Mouse (Mus musculus) spleen, postnatal 14 days (tissue): ENCODE measurements around the gene Tmbim4.

Experiments
- DNase-seq, 2 experiments: peaks; one replicate each; pipeline ENCODE4 v3.0.0; 2021 to 2022; ENCODE audit warnings: low spot score in 2 of 2

Gene Tmbim4

DNA sequence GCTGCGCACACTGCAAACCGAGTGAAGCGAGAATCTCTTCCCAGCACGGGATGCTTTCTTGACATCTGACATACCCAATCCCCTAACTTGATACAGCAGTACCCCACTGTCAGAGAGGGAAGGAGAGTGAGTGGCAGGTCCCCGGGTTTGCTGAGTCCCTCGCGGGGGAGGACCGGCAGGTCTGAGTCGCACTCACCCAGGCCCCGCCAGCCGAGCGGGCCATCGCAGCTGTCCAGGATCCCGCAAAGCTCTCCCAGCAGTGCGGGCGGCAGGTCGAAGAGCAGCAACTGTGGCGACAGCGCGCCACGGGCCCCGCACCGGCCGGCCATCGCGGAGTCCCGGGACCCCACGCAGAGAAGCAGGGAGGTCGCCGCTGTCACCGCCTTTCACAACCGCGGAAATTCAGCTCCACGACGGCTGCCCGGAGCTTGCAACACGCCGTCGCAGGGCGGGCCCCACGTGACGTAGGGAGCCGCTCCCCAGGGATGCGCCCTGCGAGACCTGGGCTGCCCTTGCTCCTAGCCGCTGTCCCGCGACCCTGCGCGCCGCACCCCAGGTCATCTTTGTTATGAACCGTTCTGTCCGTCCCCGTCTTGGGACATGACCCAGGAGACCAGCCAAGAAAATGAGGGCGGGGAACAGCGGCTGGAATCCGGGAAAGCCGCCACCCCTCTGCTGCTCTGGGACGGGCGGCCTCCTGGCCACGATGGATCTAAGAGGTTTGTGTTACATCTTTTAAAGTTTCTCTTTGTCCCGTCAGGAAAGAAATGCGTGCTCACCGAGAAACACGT is at the start of gene Tmbim4:
TSS of gene Tmbim4 (plus strand) at position 460 of the 791 bp plus-strand sequence.
- DNase-seq: peak; percentile 57 to 74

DNA sequence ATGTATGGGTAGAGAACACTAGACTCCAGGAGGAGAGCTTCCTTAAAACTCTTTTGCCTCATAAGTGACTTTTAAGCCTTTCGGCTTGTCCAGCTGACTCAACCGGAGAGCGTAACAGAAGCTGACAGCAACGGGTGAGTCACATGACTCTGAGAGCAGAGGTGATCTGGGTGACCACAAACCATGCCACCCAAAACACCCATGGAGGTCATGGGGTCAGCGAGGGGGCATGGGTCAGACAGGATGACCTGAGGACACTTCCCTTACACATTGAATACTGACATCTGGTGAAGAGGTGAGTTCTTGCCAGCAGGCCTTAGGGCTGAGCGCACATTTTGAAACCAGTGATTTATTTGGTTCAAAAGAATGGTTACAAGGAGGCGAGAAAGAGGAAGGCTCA is 49.7 kb upstream of the Tmbim4 start:
- no peak for DNase-seq

DNA sequence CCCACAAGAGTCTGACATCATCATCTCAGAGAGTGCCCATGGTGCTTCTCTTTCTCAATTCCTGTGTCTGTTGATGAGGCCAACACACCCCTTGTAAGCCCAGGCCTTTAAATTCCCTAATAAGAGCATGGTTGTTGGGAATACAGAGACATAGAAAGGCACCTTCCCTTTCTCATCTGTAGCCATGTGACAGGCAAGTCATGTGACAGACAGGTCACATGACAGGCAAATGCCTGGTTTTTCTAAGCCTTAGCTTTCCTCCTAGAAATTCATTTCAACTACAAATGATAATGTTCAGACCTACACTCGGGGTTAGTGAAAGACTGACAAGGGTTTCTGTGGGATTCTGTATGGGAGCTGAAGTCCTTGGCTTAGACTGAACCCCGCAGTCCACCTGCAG is 47.5 kb upstream of the Tmbim4 start:
- no peak for DNase-seq

DNA sequence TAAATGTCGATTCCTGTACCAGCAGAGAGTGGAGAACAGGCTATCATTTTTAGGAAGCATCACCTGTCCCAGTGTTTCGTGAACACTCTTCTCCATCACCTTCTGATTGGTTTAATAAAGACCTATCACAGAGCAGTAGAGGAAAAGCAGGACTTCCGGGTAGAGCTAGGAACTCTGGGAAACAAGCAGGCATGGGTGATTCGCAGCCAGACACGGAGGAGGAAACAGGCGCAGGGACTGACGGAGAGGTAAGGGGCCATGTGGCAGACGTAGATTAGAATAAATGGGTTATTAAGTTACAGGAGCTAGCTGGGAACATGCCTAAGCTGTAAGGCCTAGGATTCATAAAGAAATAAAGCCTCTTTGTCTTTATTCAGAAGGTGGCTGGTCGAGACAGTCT is 40.9 kb upstream of the Tmbim4 start:
- DNase-seq: no peak

DNA sequence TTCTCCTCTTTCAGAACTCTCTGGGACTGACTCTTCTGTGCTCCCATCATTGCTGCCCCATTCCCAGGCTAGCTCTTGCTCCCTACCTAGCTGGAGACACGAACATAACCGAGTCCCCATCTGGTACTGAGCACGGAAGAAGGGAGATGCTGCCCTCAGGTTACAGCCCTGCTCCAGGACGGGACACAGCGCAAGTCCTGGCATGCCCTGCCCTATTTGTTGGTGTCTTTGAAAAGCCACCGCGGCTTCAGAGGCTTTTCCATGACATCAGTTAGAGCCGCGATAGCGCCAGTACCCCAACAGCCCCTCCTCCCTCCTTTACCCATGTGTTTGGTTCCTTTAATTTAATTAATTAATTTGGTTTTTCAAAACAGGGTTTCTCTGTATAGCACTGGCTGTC is 38.5 kb upstream of the Tmbim4 start:
- no peak for DNase-seq

DNA sequence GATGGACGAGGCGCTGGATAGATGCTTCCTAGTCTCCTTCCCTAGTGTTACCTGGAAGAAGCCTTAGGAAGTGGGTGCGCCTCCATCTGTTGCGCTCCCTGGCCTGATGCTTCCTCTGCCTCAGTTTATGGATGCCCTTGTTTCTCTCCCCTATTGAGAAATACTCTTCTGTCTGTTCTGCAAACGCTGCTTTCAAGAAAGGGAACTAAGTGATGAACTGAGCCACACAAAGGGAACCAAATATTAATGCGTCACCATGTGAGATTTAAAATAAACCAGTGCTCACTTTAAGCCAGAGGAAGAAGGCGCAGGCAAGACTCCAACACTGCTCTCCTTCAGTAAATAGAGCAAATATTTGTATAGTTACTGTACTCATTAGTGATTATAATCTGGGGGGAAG is 37.9 kb upstream of the Tmbim4 start:
- no peak for DNase-seq

DNA sequence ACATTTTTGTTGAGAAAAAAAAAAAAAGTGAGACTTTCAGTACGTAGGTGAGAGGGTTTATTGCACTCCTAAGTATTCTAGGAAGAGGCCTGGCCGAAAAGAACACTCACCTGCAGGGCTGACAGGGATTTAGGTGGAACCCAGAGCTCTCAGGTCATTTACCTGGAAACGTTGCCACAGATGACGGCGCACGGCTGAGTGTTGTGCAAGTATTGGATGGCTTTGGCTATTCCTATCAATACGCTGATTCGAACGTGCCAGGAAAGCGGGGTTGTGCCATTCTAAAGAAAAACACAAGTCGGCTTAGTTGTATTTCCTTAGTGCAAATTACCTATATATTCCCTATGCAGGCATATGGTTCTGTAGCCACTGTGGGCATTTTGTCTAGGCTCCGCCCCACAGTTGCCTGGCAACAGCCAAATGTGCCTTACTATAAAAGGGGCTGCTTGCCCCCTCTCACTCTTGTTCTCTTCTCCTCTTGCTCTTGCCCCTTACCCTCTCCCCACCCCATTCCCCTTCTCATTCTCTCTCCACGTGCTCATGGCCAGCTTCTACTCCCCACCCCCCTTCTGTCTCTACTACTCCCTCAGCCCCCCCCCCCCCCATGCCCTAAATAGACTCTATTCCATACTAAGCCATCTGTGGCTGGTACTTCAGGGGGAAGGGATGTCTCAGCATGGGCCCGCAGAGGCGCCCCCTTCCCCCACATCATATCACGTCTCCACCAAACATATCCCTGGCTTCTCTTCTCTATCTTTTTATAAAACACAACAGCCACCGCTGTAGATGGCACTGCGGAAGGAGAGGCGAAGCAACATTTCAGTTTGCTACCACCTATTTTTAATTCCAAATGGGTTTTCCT is 36.2 kb upstream of the Tmbim4 start:
- no peak for DNase-seq

DNA sequence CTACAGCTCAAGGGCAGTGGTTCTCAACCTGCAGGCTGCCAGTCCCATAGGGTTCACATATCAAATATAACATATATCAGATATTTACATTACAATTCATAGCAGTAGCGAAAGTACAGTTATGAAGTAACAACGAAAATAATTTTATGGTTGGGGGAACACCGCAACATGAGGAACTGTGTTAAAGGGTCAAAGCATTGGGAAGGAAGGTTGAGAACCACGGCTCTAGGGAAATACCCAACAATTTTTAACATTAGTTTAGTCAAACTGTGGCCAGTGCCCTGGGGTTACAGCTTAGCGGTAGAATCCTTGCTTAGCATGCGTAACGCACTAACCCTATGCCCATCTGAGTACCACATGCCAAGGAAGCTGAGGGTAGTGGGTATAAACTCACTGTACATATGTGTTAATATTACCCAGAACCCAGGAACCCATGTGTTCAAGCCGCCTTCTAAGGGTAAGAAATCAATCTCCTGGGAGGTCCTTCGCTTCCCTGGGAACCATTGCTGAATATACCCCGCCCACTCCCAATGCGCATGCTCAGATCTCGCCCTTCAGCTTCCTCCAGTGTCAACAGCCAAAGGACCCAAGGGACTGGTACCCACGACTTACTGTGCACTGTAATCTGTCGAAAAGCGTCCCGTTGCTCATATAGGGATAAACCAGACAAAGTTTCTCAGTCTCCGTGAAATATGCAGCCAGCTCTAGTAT is 35.4 kb upstream of the Tmbim4 start:
- DNase-seq: no peak

DNA sequence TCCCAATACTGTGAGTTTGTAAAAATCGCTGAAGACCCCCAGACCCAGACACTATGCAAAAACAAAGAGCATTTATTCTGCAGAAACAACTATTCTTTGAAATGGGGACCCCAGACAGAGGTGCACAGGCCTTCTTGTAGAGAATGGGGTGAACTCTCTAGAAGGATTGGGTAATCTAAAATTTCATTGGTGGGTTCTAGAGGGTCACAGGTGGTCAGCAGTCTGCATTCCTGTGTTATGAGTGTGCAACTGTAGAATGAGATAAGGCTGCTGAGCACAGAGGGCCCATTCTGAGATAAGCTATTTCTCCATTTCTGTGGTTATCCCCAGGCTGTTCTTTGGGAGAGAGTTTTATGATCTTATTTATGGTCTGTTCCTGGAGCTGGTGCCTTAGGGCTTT is 33.3 kb upstream of the Tmbim4 start:
- DNase-seq: no peak

DNA sequence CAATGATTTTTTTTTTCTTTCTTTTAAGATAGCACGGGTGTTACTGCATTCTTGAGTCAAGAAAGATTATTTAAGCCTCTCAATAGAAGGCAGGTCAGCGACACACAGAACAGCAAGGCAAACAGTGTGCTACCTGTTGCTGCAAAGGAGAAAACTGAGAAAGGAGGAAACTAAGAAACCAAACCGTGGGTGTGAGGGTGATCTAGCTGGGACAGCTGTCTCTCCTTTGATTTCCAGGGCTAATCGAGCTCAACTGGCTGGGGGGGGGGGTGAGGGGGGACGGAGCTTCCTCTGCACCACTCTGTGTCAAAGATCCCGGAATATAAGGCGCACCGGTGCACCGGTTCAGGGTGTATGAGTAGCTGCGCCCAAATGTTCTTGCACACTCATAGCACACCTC is 32.3 kb upstream of the Tmbim4 start:
- no peak for DNase-seq

DNA sequence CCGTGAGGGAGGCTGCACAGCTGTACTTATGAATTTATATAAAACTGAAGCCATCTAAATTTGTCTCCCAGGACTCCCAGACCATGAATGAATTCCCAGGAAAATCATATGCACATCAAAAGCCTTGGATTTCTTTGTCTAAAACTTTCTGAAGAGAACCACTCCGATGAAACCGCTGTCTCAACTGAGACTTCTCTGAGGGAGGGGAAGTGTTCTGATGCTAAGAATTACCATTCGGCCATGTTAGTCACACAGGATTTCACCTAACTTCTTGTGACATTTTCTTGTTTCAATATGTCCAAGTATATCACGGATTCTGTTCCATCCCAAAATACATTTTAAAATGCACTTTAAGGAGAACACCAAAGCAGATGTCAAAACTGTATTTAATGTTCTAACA is 31.5 kb upstream of the Tmbim4 start:
- no peak for DNase-seq

DNA sequence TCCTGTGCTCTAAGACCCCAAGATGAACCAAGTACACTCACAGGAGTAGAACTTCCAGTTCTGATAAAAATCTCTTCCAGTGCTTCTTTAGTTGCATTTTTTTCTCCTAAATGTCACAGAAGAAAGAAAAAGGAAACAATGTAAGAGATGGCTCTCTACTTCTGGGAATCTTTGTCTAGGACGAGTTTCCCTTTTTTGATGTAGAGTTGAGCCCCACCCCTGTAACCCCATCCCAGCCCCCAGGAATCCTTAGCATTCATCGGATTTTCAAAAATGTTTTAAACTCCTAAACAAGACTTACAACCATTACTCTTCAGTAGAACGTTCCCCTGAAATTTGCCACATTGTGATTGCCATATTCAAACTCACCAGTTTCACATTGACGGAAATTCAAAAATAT is 31.1 kb upstream of the Tmbim4 start:
- no peak for DNase-seq

DNA sequence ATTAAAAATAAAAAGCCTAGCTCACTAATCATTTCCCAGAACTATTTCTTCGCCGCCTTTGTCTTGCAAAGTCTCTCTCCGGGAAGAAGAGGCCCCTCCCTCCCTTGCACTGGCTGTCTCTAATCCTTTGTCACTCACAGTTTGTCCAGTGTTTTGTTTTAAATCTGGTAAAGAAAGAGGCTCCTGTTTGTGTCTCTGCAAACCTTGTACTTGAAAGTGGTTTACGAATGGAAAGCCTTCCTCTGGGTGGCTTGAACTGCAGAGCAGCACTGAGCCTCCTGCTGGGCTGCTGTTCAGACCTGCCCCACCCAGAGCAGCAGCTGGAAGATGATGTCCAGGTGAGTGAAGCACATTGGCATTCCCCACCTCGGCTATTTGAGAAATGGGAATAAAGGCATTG is 30.1 kb upstream of the Tmbim4 start:
- DNase-seq: no peak

DNA sequence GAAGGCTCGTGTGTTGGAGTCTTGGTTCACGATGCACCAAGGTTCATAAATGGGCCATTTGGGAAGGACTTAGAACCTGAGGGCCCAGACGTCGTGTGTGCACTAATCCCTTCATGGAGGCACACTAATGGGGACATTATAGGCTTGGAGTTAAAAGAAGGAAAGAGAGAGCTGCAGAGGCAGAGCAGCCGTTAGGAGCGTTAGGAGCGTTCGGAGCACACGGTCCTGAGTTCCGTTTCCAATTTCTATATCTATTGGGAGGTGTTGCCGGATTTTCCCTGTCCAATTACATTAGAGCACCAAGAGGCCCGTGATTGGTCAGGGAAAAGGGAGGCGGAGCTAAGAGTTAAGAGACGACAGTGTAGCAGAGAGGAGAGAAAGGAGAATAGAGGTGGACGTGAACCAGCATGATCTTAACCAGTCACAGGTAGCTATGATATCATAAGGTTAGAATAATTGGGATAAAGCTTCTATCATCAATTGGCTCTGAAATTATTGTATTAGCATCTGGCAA is 27.1 kb upstream of the Tmbim4 start:
- no peak for DNase-seq

DNA sequence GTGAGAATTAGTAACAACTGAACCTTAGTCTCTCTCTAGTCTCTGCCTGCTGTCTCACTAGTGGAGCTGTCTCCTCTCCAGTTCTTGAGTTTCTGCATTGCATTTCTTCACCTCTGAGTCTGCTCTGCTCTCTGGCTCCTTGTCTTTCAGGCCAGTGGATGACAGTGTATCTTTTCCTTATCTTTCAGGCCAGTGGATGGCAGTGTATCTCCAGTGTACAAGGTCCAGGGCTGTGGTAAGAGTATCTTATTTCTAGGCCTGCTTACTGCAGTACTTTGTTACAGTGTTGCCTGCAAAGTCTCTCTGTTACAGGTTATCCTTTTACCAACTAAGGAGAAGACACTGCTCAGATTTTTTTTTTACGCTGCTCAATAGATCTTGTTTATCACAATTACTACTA is 18.5 kb upstream of the Tmbim4 start:
- DNase-seq: no peak

DNA sequence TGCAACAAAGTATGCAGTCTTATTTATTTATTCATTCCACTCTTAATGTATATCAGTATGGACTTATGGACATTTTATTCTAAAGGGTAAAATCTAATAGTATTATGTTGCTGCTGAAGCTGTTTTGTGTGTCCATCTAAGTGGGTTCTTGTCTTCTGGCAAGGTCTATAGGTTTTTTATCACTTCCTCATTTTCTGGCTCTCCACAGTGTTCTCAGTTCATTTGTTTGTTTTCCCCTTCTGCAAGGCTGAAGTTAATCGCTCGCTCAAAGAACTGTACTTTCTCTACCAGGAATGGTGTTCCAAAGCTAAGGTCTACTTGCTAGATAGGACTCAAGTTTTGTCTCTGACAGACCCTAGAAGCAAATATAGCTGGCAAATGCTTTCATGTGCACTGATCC is 18.0 kb upstream of the Tmbim4 start:
- no peak for DNase-seq

DNA sequence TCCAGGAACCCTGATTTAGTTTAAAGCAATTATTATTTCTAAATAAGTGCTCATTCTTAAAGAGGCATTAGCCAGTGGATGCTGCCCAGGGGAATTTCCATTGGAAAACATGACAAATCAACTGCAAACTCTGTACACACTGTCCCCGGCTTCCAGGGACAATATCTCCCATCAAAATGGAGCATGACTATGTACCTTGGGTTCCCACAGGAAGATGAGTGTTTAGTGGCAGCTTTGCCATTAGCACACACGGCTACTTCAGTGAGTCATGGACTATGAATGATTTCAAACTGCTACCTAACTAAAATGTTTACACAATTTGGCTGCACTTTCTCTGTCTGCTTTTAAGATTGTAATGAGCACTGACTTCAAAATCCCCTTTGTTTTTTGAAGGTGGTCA is 12.9 kb upstream of the Tmbim4 start:
- no peak for DNase-seq

DNA sequence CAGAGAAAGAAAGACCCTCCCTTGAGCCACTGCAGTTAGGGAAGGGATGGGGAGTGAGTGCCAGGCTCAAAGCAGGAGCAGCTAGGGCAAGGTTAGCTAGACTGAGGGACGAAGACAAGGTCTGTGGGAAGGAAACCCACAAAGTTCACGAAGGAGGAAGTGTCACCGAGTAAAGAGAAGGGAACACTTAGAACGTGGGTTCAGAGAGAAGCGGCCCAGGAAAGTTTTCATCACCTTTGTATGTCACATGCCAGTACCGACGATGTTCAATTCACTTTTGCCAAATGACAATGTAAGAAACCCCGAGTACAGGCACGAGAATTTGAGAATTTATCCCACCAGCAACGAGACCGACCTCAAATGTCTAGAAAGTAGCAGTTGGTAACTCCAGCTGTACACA is 12.1 kb upstream of the Tmbim4 start:
- DNase-seq: no peak

DNA sequence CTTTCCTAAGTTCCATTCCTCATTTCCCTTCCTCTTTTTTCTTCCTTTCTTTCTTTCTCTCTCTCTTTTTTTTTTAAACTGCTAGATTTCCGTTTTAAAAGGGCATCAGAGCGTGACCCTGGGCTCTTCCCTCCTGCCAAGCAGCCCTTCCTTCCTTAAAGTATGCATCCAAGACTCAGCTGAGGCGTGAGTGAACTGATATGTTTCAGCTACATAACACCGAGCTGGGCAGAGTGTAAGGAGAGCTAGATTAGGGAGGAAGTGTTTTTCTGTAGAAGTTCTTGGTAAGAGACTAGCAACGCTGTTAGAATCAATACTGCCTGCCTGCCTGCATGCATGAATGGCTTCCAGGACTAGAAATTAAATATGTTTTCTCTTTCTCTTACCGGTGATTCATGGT is 11.6 kb upstream of the Tmbim4 start:
- no peak for DNase-seq

DNA sequence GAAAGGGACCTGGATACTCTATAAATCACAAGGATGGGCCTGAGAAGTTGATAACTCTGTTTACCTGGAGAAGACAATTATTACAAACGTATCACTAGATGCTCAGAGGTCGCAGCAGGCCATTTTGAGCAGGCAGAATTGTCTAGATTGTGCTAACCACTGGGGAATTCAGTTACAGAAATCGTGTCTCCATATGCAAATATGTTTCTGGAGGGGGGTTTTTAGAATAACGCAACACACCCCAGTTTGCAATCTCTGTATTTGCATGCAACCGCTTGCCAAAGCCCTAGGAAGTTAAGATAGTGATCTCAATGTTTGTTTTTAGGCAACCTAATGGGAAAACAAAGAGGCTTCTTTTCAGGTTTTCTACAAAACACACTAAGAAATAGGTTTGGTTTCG is 10.2 kb upstream of the Tmbim4 start:
- no peak for DNase-seq

DNA sequence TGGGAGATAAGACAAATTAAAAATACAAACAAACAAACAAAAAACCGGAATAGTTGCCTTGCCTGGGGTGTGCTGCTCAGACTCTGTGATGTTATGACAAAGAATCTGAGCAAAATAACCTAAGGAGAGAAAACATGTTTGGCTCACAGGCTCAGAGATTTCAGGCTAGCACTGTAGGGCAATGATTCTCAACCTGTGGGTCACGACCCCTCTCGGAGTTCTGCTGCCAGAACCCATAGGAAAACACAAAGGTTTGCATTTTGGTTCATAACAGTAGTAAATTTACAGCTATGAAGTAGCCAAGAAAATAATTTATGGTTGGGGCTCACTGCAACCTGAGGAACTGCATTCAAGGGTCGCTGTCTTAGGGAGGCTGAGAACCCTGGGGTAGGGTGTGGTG is 9.1 kb upstream of the Tmbim4 start:
- DNase-seq: no peak

DNA sequence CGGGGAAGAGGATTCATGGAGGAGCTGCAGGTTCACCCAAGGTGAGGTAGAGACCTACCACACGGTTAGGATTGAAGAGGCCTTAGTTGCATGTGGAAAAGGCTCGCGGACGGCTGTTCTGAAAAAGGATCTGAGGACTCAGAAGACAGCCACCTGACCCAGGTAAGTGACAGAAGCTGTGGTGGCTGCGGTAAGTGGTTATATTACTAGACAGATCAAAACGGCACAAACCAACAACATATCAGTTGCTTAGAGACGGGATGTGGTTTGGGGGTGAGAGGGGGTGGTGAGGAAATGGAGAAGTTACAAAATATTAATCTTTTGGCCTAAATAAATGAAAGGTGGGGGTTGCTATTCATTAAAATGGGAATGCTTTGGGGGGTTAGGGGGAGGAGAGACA is 8.1 kb upstream of the Tmbim4 start:
- DNase-seq: no peak
